Mouse (Mus musculus) ES-Bruce4 (cell line): ENCODE data around the gene Cadps.

Source experiments
- CTCF ChIP-seq: IDR thresholded peaks from one replicate; pipeline ENCODE4 v1.8.1; 2011; ENCODE audit warnings: low read depth, low read length
- EP300 ChIP-seq: IDR thresholded peaks from 2 replicates; pipeline ENCODE4 v1.6.1; 2011; ENCODE audit warnings: low read depth, low read length; ENCODE audit not compliant: insufficient read depth
- POLR2A ChIP-seq: IDR thresholded peaks from one replicate; pipeline ENCODE4 v1.8.1; 2011; ENCODE audit warnings: low read length; ENCODE audit not compliant: insufficient read depth

- TF ChIP-seq POLR2A (no peak), EP300 (no peak), CTCF (no peak)
Measured at GRCm38 (mm10) chr14:12406588-12406987, 416.3 kb downstream of the Cadps start.
